11 mouse cellular contexts compared by ENCODE assay signal in the genomic region with DNA sequence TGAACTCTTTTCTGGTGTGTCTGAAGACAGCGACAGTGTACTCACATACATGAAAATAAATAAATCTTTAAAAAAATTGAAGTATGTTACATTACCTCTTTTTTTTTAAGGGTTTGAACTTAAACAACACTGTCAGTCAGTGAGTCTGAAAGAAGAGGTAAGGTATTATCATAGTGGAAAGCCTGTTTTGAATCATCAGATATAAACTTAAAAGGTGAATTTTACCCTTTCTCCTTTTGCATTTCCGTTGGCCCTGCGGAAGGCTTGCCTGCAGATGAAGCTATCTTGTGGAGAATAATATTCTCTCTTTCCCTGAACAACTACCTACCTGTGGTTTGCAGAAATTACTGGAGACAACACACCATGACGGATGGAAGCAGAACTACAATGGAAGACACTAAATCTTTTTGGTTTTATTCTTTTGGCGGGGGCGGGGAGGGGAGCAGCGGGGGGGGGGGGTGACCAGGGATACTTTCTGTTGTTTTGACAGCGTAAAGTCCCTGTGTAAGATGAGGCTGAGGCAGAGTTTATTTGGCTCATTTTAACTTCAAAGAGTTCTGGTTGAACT.
DNase-seq lines count a peak whose midpoint lies in the region; ATAC-seq and TF ChIP-seq lines count a peak whose summit lies in the region.
"Had no signal": no experiment of that assay in that cellular context is flagged by ENCODE, and none has a peak within 500 bp of the region (broad histone marks: within the 10 kb centered on the region; RNA-seq: fewer than 3 reads in every experiment).

No protein-coding gene starts in this region.

- H3K27ac ChIP-seq in lung, embryonic 14.5 days (ENCODE audit: low read depth): peak overlapping the region; percentile 96
- peak overlapping the region; percentile 81; the same call in 1 of the 2 replicates for H3K27ac ChIP-seq in intestine, embryonic 15.5 days
- peak overlapping the region; percentile 90 for H3K27ac ChIP-seq in stomach, embryonic 14.5 days (ENCODE audit: low read length)

- DNase-seq in heart, adult 11 months: peak; percentile 4
- no peak for DNase-seq in heart, postnatal 36 days
- no peak for DNase-seq in lung, embryonic 14.5 days
- no peak for DNase-seq in lung, postnatal 4 days
- no peak for DNase-seq in layer of hippocampus, adult 9-10 months (ENCODE audit: low spot score)
- DNase-seq: cerebellum, postnatal 10 days had no signal

- H3K9me3 ChIP-seq in lung, embryonic 14.5 days (ENCODE audit: low read depth, low read length): no peaks in the 10 kb centered on the region
- no peaks in the 10 kb centered on the region for H3K9me3 ChIP-seq in intestine, embryonic 15.5 days
- H3K9me3 ChIP-seq in stomach, embryonic 14.5 days (ENCODE audit: control insufficient read depth, low read depth, low read length): no peaks in the 10 kb centered on the region

- 0 out of 2 replicates have a peak, but pooled peaks have one; percentile 9 for ATAC-seq in lung, embryonic 14.5 days (ENCODE audit: insufficient read depth)
- ATAC-seq in intestine, embryonic 15.5 days: no peak
- ATAC-seq in stomach, embryonic 14.5 days (ENCODE audit: insufficient number of reproducible peaks, insufficient read depth, low FRiP score, low read depth): no peak
- ATAC-seq in erythroid progenitor cell, adult 5-6 weeks (replicated peaks; ENCODE audit: low FRiP score, poor library complexity, severe bottlenecking): no peak
- ATAC-seq: Patski had no signal

- H3K27me3 ChIP-seq in lung, embryonic 14.5 days (ENCODE audit: insufficient read depth, low read length): no peaks in the 10 kb centered on the region
- no peaks in the 10 kb centered on the region for H3K27me3 ChIP-seq in intestine, embryonic 15.5 days (replicated peaks)
- H3K27me3 ChIP-seq in stomach, embryonic 14.5 days (ENCODE audit: control insufficient read depth, insufficient read depth, low read length): no peaks in the 10 kb centered on the region
- H3K27me3 ChIP-seq: Patski had no signal

- H3K4me3 ChIP-seq in lung, embryonic 14.5 days (ENCODE audit: low read depth, low read length): no peak overlapping the region
- H3K4me3 ChIP-seq in intestine, embryonic 15.5 days (replicated peaks): no peak overlapping the region
- no peak overlapping the region for H3K4me3 ChIP-seq in stomach, embryonic 14.5 days (ENCODE audit: low read depth, low read length)

- no peak overlapping the region for H3K9ac ChIP-seq in lung, embryonic 14.5 days
- H3K9ac ChIP-seq in intestine, embryonic 15.5 days: no peak overlapping the region
- H3K9ac ChIP-seq in stomach, embryonic 14.5 days (replicated peaks; ENCODE audit: low read depth, low read length): no peak overlapping the region

- intact Hi-C loops in heart, postnatal 36 days (cut with DNase I): no loop called here

- peak overlapping the region; percentile 46 for H3K4me2 ChIP-seq in lung, embryonic 14.5 days
- 0 out of 2 replicates have a peak overlapping the region, but pooled peaks have one; percentile 12 for H3K4me2 ChIP-seq in intestine, embryonic 15.5 days (replicated peaks)
- H3K4me2 ChIP-seq in stomach, embryonic 14.5 days (replicated peaks; ENCODE audit: low read depth, low read length): peak overlapping the region; percentile 18; the same call in 1 of the 2 replicates
- H3K4me2 ChIP-seq: midbrain, embryonic 11.5 days had no signal

- no peaks in the 10 kb centered on the region for H3K36me3 ChIP-seq in lung, embryonic 14.5 days (ENCODE audit: insufficient read depth)
- no peaks in the 10 kb centered on the region; the same call in 1 of the 2 replicates for H3K36me3 ChIP-seq in intestine, embryonic 15.5 days
- no peaks in the 10 kb centered on the region for H3K36me3 ChIP-seq in stomach, embryonic 14.5 days (ENCODE audit: control insufficient read depth, insufficient read depth, low read length)

- TF ChIP-seq CTCF in lung, embryonic 14.5 days (IDR thresholded peaks at IDR 0.05; ENCODE audit: low read depth): no peak

- H3K4me1 ChIP-seq in lung, embryonic 14.5 days (ENCODE audit: insufficient read depth): peaks cover 18% of the 10 kb centered on the region
- peaks cover 16% of the 10 kb centered on the region for H3K4me1 ChIP-seq in intestine, embryonic 15.5 days (replicated peaks)
- H3K4me1 ChIP-seq in stomach, embryonic 14.5 days (ENCODE audit: control insufficient read depth, insufficient read depth, low read length): peaks cover 20% of the 10 kb centered on the region

- 37% methylated on average over 8 of the region's 8 CpGs for WGBS in lung, embryonic 14.5 days
- 52% methylated on average over 8 of the region's 8 CpGs for WGBS in intestine, embryonic 15.5 days
- whole genome bisulfite sequencing in stomach, embryonic 14.5 days: 50% methylated on average over 8 of the region's 8 CpGs
